In the genomic region with DNA sequence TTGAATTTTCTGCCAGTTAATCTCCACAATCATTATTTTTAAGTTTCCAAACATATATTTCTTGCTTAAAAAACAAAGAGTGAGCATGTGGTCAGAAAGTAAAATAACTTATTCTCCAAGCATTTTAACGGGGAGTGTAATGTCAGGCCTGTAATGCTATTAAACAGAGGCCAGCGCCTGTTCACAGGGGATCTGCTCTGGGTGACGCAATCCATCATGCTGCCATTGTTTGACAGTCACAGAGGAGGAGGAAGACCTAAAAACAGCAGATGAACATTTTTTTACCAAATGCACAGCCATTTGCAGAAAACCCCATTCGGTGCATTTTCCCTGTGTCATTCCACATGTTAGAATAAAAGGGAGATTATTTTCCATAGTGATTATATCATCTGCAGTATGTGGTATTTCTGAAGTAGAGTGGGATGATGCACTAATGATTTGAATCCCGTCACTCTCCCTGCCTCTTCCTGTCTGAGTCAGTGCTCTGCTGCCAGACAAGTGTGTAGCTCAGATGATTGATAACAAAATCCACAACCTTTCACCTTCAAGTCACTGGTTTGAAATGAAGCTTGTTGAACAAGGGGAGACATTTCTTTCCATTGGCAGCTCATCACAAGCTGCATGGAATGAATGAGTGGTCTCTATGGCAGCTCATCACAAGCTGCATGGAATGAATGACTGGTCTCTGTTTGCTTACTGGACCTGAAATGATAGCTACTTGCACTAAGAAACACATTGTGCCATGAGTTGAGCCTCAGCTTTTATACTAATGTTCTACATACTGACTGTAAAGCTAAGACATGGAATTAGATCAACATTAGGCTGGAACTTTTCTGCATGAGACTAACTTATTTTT, we compare ENCODE assay signal across 13 mouse cellular contexts. TPM values are rescaled to one million over a fixed set of nuclear protein-coding genes. Genes with fewer than 3 reads are reported as not detected.
A peak's percentile ranks its signal among the peaks of the same experiment; 100 is the strongest.
DNase-seq lines count a peak whose midpoint lies in the region; ATAC-seq and TF ChIP-seq lines count a peak whose summit lies in the region.
"Had no signal": no experiment of that assay in that cellular context is flagged by ENCODE, and none has a peak within 500 bp of the region (broad histone marks: within the 10 kb centered on the region; RNA-seq: fewer than 3 reads in every experiment).

No protein-coding gene starts in this region.

- ATAC-seq in neural tube, embryonic 15.5 days (ENCODE audit: low FRiP score): no peak
- peak; percentile 63; the same call in 1 of the 2 replicates for ATAC-seq in hindbrain, embryonic 15.5 days (ENCODE audit: low FRiP score, low read depth)

- no peaks in the 10 kb centered on the region for H3K4me1 ChIP-seq in neural tube, embryonic 15.5 days
- H3K4me1 ChIP-seq in hindbrain, embryonic 15.5 days (replicated peaks): no peaks in the 10 kb centered on the region
- H3K4me1 ChIP-seq: embryonic facial prominence, embryonic 13.5 days; limb, embryonic 13.5 days had no signal

- peak; percentile 19 for DNase-seq in neural tube, embryonic 10.5 days (ENCODE audit: extremely low spot score, low spot score)
- DNase-seq in brain, embryonic 14.5 days (ENCODE audit: low read depth): peak; percentile 33
- DNase-seq in heart, postnatal 14 days: no peak
- no peak for DNase-seq in liver
- DNase-seq in heart, postnatal 4 days: no peak
- DNase-seq: cerebellum, adult 9-10 months; lung, adult 2 months; right cerebral cortex, adult 18-20 months had no signal

- intact Hi-C loops in heart, postnatal 14 days (cut with DNase I): no loop called here

- no peak overlapping the region for H3K9ac ChIP-seq in neural tube, embryonic 15.5 days (replicated peaks)
- H3K9ac ChIP-seq in hindbrain, embryonic 15.5 days: no peak overlapping the region
- H3K9ac ChIP-seq: embryonic facial prominence, embryonic 13.5 days; limb, embryonic 13.5 days; neural tube, embryonic 12.5 days had no signal

- no peak overlapping the region for H3K4me3 ChIP-seq in neural tube, embryonic 15.5 days (replicated peaks)
- H3K4me3 ChIP-seq in hindbrain, embryonic 15.5 days: no peak overlapping the region
- H3K4me3 ChIP-seq: embryonic facial prominence, embryonic 13.5 days; limb, embryonic 13.5 days; neural tube, embryonic 12.5 days had no signal

- no peak overlapping the region for H3K4me2 ChIP-seq in neural tube, embryonic 15.5 days
- no peak overlapping the region for H3K4me2 ChIP-seq in hindbrain, embryonic 15.5 days
- H3K4me2 ChIP-seq: embryonic facial prominence, embryonic 13.5 days; limb, embryonic 13.5 days; neural tube, embryonic 12.5 days had no signal

- no peak overlapping the region for H3K27ac ChIP-seq in neural tube, embryonic 15.5 days (replicated peaks)
- no peak overlapping the region for H3K27ac ChIP-seq in hindbrain, embryonic 15.5 days (replicated peaks)
- H3K27ac ChIP-seq: embryonic facial prominence, embryonic 13.5 days; limb, embryonic 13.5 days; neural tube, embryonic 12.5 days had no signal

- TF ChIP-seq CTCF in brain, embryonic 14.5 days (IDR thresholded peaks at IDR 0.05; ENCODE audit: borderline replicate concordance, extremely low read depth, insufficient read depth, insufficient read length): no peak

- no peak for TF ChIP-seq POLR2A in brain, embryonic 14.5 days (IDR thresholded peaks at IDR 0.05; ENCODE audit: borderline replicate concordance, extremely low read depth, insufficient read depth, insufficient read length, poor library complexity, severe bottlenecking)

- no peaks in the 10 kb centered on the region for H3K36me3 ChIP-seq in neural tube, embryonic 15.5 days
- H3K36me3 ChIP-seq in hindbrain, embryonic 15.5 days: no peaks in the 10 kb centered on the region
- H3K36me3 ChIP-seq: embryonic facial prominence, embryonic 13.5 days; limb, embryonic 13.5 days; neural tube, embryonic 12.5 days had no signal

- H3K27me3 ChIP-seq in neural tube, embryonic 15.5 days (replicated peaks): no peaks in the 10 kb centered on the region
- H3K27me3 ChIP-seq in hindbrain, embryonic 15.5 days: no peaks in the 10 kb centered on the region
- H3K27me3 ChIP-seq: embryonic facial prominence, embryonic 13.5 days; limb, embryonic 13.5 days; neural tube, embryonic 12.5 days had no signal

- no peaks in the 10 kb centered on the region for H3K9me3 ChIP-seq in neural tube, embryonic 15.5 days (replicated peaks)
- H3K9me3 ChIP-seq in hindbrain, embryonic 15.5 days: no peaks in the 10 kb centered on the region
- H3K9me3 ChIP-seq: embryonic facial prominence, embryonic 13.5 days; limb, embryonic 13.5 days; neural tube, embryonic 12.5 days had no signal

- WGBS in neural tube, embryonic 15.5 days: 24% methylated on average over 5 of the region's 5 CpGs
- WGBS in hindbrain, embryonic 15.5 days: 28% methylated on average over 5 of the region's 5 CpGs

RNA-seq across cellular contexts. Expression of gene Tmem106b, which starts 48.1 kb away (rescaled TPM):
- 34.4 and 34.6 TPM in 2 replicates for polyA plus RNA-seq in neural tube, embryonic 15.5 days (2015; fragmentation: Nextera tagmentation; extraction: Ambion mirVana)
- 19.4 and 28.0 TPM in 2 replicates for polyA plus RNA-seq in brain, embryonic 14.5 days (2012; rRNA removed)
- polyA plus RNA-seq in hindbrain, embryonic 15.5 days (2015; fragmentation: Nextera tagmentation; extraction: Ambion mirVana): 30.4 and 37.1 TPM in 2 replicates
- 100 to 1,000 TPM; 126 to 129 TPM for total RNA-seq in heart, postnatal 14 days (2021)
- 10 to 100 TPM; 73.2 to 83.3 TPM for total RNA-seq in heart, postnatal 4 days (2021)

Comparison
In these comparisons a context has a peak if more than half of its experiments do, and no peak if none do; other contexts are left out.
1. DNase-seq: peak in neural tube, embryonic 10.5 days (single experiment) and brain, embryonic 14.5 days (single experiment); none in heart, postnatal 14 days (0 of 2), liver (single experiment) and heart, postnatal 4 days (single experiment).